Mouse (Mus musculus) heart, adult 18-20 months (tissue): Measurements from ENCODE around the gene Dhx8. TPM values are rescaled to one million over a fixed set of nuclear protein-coding genes. Genes with fewer than 3 reads are reported as not detected.
A peak's percentile ranks its signal among the peaks of the same experiment; 100 is the strongest.

Source experiments
- DNase-seq, 2 experiments: peaks; one replicate each; pipeline ENCODE4 v3.0.0; 2021 to 2022; ENCODE audit warnings: mixed read lengths in 1 of 2
- total RNA-seq, 2 experiments: library from RNA; stranded (reverse); gene quantifications; 2 replicates each; pipeline ENCODE4 v1.2.3; 2021

Gene Dhx8
- total RNA-seq, 2 experiments from 2014 or later, result 16.4 to 17.2 TPM

- DNase-seq, result no peak
These were observed 65.4 kb downstream of the Dhx8 start for GRCm38 (mm10) chr11:101798083-101798482.

DNA sequence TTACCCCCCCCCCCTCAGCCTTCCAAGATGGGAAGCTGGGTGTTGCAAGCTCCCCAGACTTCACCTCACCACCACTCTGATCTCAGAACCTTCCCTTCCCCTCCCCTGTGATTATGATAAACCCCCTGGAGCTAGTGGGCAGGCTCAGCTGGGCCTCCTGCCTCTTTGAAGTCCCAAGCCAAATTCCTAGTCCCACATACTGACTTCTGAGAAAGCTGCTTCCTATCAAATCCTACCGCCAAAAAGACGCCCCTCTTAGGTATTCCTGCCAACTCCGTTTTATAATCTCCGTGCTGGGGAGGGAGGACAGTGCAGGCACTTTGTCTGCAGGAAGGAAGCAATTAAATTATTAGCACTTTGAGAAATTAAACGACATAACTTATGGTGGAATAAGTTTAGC, 68.7 kb downstream of the Dhx8 start:
- DNase-seq, result no peak

DNA sequence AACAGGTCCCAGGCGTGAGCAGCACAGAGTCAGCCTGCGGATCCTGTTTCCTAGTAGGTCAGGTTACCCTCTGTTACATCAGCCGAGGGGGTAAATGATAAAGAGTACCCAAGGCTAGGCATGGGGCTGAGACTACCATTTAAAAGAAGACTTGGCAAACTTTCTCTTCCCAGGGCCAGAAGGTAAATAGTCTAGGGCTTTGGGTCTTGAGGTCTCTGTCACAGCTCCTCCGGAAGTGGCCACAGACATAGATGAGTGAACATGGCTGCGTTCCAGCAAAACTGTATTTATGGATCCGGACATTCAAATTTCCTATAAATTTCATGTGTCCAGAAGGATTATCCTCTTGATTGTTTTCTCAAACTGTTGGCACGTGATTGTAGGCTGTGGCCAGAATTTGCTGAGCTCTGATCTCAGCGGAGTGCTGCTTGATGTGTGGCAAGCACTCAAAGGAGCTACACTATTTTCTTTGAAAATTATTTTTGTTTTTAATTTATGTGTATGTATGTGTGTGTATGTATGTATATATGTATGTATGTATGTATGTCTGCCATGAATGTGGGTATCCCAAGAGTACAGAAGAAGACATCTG, 72.5 kb downstream of the Dhx8 start:
- no peak for DNase-seq

GRCm38 (mm10) chr11:101806741-101807140, 74.0 kb downstream of the Dhx8 start:
- DNase-seq, result no peak

- DNase-seq, result no peak
These were observed 74.5 kb downstream of the Dhx8 start for GRCm38 (mm10) chr11:101807266-101807665.

- DNase-seq, result no peak
These were observed 76.5 kb downstream of the Dhx8 start for GRCm38 (mm10) chr11:101809060-101809828.

- DNase-seq, result peak; percentile 75 to 91
These were observed 80.5 kb downstream of the Dhx8 start for GRCm38 (mm10) chr11:101813259-101813658.

DNA sequence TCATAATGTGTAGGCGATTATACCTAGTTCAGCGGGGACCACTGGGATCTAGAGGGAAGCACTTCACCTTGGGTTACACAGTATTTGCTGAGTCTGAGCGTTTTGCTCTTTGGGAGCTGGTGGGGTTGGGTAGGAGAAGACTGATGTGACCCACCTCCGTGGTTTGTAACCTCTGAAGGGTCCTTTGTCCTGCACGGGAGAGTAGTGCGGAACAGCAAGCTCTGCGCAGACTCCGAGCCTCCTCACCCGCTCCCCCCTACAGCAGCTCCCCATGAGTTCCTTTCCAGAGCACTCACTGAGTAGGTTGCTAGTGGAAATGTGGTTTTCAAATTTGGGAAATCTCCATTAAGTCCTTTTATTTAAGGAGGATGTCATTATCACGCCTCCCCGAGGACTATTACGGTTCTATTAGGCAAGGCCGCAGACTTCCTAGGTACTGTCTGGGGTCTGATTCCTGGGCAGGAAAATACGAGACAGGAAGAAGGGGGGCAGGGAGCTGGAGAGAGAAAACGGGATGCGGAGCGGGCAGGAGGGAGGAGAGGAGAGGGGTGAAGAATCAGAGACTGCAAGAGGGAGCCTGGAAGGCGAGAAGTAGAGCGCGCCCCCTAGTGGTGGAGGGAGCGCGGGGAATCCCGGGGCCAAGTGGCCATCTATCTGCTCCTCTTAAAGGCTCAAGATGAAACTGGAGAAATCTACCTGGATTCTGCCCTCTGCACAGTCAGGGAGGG, 81.8 kb downstream of the Dhx8 start:
- DNase-seq, result peak; percentile 71 to 90

DNA sequence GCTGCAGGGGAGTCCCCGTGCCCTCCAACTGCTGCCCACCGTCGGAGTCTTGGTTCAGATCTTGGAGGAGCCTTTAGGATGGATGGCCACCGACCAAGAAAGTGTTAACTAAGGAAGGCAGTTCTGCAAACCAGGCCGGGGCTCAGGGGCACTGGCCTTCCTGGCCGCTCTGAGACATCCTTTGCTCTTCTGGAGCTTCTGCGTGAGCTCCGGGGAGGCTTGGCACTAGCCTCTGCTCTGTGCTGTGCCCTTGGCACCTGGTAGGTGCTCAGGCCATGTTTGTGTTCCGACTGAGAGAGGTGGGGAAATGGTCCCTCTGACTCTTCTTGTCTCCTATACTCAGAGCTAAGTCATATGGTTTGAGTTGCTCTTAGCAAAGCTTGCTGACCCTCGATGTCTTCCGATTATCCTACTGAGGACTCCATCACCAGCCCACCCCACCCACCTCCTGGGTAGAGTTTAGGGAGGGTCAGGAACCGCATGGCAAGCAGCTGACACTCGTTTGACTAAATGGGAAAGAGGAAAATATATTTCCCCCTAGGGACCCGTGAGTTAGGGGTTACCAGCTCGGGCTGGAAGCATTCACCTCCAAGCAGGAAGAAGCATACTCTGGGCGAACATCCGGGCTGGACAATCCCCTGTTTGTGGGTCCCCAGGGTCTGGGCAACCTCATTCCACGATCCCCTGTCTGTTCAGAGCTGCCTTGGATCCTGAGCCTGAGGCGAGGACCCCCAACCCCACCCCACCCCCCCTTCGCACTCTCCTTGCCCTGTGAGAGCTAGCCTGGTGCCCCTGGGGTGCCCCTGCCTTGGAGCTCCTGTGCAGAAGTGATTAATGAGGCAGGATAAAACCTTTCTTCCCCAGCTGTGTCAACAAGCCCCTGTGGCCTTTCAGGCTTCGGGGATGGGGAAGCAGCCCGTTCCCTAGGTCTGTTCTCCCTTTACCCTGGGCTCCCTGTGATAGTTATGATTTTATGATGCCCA, 82.7 kb downstream of the Dhx8 start:
- DNase-seq, result no peak

Other genes starting within 250 kb of the Dhx8 start
- under 1 TPM; 0.27 to 0.31 TPM for gene Brca1, start 181.0 kb upstream of the Dhx8 start, total RNA-seq
- gene Nbr1, start 180.8 kb upstream of the Dhx8 start, total RNA-seq, result 100 to 1,000 TPM in 1 of 2 experiments, 10 to 100 TPM in 1; 94.7 to 131 TPM
- gene Tmem106a, start 150.7 kb upstream of the Dhx8 start, total RNA-seq, result 1 to 10 TPM; 3.2 to 5.9 TPM
- not detected for gene Gm11634, start 133.7 kb upstream of the Dhx8 start, total RNA-seq
- gene Rdm1, start 105.7 kb upstream of the Dhx8 start, total RNA-seq, result 10 to 100 TPM; 43.7 to 52.3 TPM
- 10 to 100 TPM; 19.6 to 22.5 TPM for gene Arl4d, start 67.4 kb upstream of the Dhx8 start, total RNA-seq
- gene Etv4, start 52.5 kb downstream of the Dhx8 start, total RNA-seq, result under 1 TPM; 0.21 to 0.32 TPM
- gene Meox1, start 161.5 kb downstream of the Dhx8 start, total RNA-seq, result 1 to 10 TPM; 4.3 to 6.5 TPM
- gene Sost, start 234.1 kb downstream of the Dhx8 start, total RNA-seq, result 1 to 10 TPM; 1.9 to 2.0 TPM